Mouse (Mus musculus) hindbrain, postnatal 0 days (tissue): ENCODE measurements at regions not wholly inside any gene's neighbourhood (a gene's known extent, or its start where the extent isn't known, plus 50 kb on each side); places are given as distances from the start of the nearest gene placed in this dataset.

Source experiments
- ATAC-seq: fragments of 200-750 bp; cut with Nextera tagmentation; 2 replicates; pipeline ENCODE4 v1.8.0; 2017; ENCODE audit warnings: mild to moderate bottlenecking, moderate TSS enrichment, moderate library complexity
- DNase-seq: peaks from one replicate; pipeline ENCODE4 v3.0.0-alpha.2; 2015; ENCODE audit warnings: low spot score
- H3K27ac ChIP-seq: fragments of 300-500 bp; sonication (generic); 2 replicates; pipeline ENCODE4 v1.5.1; 2014; ENCODE audit warnings: mild to moderate bottlenecking
- H3K27me3 ChIP-seq: fragments of 300-500 bp; sonication (generic); 2 replicates; pipeline ENCODE4 v1.6.1; 2014; ENCODE audit warnings: low read length, mixed read lengths; ENCODE audit not compliant: insufficient read depth
- H3K36me3 ChIP-seq: fragments of 300-500 bp; sonication (generic); 2 replicates; pipeline ENCODE4 v1.6.1; 2014; ENCODE audit warnings: low read length, mixed read lengths; ENCODE audit not compliant: insufficient read depth
- H3K4me1 ChIP-seq: fragments of 300-500 bp; sonication (generic); 2 replicates; pipeline ENCODE4 v1.6.1; 2014; ENCODE audit warnings: antibody characterized with exemption, low read length, mixed read lengths; ENCODE audit not compliant: insufficient read depth
- H3K4me2 ChIP-seq: fragments of 300-500 bp; sonication (generic); 2 replicates; pipeline ENCODE4 v1.6.1; 2014; ENCODE audit warnings: low read depth, mild to moderate bottlenecking, low read length, moderate library complexity, mixed read lengths
- H3K4me3 ChIP-seq: fragments of 300-500 bp; sonication (generic); 2 replicates; pipeline ENCODE4 v1.5.1; 2014; ENCODE audit warnings: low read length
- H3K9ac ChIP-seq: fragments of 300-500 bp; sonication (generic); replicated peaks from 2 replicates; pipeline ENCODE4 v1.6.1; 2014; ENCODE audit warnings: mild to moderate bottlenecking, low read length, moderate library complexity, mixed read lengths
- H3K9me3 ChIP-seq: fragments of 300-500 bp; sonication (generic); 2 replicates; pipeline ENCODE4 v1.6.1; 2016; ENCODE audit warnings: low read length, mixed read lengths
- CTCF ChIP-seq: IDR thresholded peaks from 2 replicates; pipeline ENCODE4 v1.5.1; 2016; ENCODE audit warnings: antibody characterized with exemption, control low read depth, low read depth
- WGBS: fragments of 180-500 bp; shearing (Covaris S2); extraction: QIAGEN DNeasy Blood & Tissue Kit; methylation state at CpG from one replicate; pipeline ENCODE4 v1.1.7; 2014; 5-methylcytosine and 5-hydroxymethylcytosine counted together

DNA sequence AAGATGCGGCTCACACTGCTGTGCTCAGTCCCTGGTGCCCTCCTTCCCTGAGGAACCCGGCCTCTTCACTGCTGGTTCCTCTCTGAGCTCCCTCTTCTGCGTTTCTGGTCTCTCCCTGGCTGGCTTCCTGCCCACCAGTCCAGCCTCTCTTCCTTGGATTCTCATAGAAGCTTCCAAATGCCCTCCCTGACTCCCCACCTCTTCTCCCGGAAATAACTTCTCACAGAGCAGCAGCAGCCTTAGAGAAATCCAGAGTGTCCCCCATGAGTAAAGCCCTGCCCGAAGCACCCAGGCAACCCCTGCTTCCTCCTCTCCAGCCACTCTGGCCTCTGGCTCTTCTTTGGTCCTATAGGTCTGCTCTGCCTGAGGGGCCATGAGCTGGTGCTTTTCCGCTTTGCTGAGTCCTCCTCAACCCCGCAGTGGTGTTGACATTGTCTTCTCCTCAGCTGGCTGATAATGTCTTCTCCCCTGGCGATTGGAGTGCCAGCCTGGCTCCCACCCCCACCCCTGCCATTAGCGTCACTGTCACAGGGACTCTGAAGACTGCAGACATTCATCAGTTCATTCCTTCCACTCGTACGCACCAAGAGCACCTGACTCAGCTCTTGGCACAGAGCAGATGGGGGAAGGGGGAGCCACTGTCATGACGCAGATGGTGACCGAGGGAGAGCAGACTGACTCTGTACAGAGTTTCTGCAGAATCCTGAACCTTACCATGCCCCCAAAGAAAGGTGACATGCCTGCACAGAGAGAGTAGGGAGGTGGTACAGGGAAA lies 247.1 kb downstream of the Matn1 start:
- peak; percentile 51 for DNase-seq
- 40% methylated on average over 13 of the region's 13 CpGs for WGBS

DNA sequence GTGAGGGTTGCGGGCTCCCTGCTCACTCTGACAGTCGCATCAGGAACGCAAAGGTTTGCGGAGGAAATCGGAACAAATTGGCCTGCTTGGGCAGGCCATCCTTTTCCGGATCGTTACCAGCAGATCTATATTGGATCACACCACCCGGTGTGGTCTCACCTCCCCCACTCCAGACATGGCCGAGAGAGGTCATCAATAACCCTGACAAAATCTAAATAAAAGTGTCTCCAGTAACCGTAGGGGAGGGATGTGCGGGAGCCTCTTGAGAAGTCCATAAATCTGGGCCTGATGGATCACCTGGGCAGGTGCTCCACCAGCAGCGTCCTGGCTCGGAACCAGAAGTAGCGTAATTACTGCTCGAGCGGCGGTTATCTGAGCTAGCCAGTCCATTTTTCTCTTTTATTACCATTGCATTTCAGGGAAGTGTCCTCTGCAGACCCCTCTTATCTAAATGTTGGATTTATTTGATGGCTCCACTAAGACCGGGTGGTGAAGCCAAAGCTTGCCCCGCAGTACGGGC lies 249.8 kb downstream of the Matn1 start:
- H3K4me3 ChIP-seq, result no peak overlapping the region
- ATAC-seq, result no peak
- H3K9ac ChIP-seq, result no peak overlapping the region
- WGBS, result 73% methylated on average over 20 of the region's 20 CpGs
- 0 out of 2 replicates have a peak, but pooled peaks cover 7% of the 10 kb centered on the region for H3K4me1 ChIP-seq
- no peak overlapping the region for H3K4me2 ChIP-seq
- no peaks in the 10 kb centered on the region for H3K9me3 ChIP-seq
- DNase-seq, result no peak
- no peaks in the 10 kb centered on the region for H3K36me3 ChIP-seq
- H3K27ac ChIP-seq, result no peak overlapping the region
- no peak for TF ChIP-seq CTCF
- H3K27me3 ChIP-seq, result 0 out of 2 replicates have a peak, but pooled peaks cover 3% of the 10 kb centered on the region

More for the DNA sequence above, 247.1 kb downstream of the Matn1 start:
- TF ChIP-seq CTCF, result no peak
- 0 out of 2 replicates have a peak, but pooled peaks cover 3% of the 10 kb centered on the region for H3K27me3 ChIP-seq
- ATAC-seq, result peak; percentile 53; the same call in 1 of the 2 replicates
- no peak overlapping the region for H3K27ac ChIP-seq
- 0 out of 2 replicates have a peak, but pooled peaks cover 7% of the 10 kb centered on the region for H3K4me1 ChIP-seq
- no peaks in the 10 kb centered on the region for H3K9me3 ChIP-seq
- no peak overlapping the region for H3K4me3 ChIP-seq
- no peak overlapping the region for H3K4me2 ChIP-seq
- H3K9ac ChIP-seq, result no peak overlapping the region
- H3K36me3 ChIP-seq, result no peaks in the 10 kb centered on the region

DNA sequence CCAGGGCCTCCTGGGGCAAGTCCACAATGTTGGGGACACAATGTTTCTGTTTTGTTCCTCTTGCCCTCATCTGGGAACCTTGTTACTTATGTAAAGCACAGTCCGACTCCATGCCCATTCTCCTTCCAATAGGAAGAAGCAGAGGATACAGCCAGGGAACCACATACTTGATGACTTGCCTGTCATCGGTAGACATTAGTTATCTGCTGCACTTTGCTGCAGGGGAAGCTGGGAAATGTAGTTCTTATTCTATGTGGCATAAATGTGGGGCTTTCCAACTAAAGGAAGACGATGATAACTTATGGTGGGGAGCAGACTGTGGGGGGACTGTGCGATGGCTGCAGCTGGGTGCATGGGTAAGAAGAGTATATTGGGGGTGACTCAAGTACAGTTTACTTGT lies 252.0 kb downstream of the Matn1 start:
- Histone ChIP-seq H3K27ac (no peak overlapping the region), H3K4me2 (no peak overlapping the region), H3K36me3 (no peaks in the 10 kb centered on the region), H3K9ac (no peak overlapping the region), H3K4me3 (no peak overlapping the region), H3K9me3 (no peaks in the 10 kb centered on the region), H3K4me1 (0 out of 2 replicates have a peak, but pooled peaks cover 5% of the 10 kb centered on the region), H3K27me3 (0 out of 2 replicates have a peak, but pooled peaks cover 3% of the 10 kb centered on the region)
- TF ChIP-seq CTCF, result no peak
- no peak for ATAC-seq
- peak; percentile 47 for DNase-seq
- 85% methylated on average over 4 of the region's 4 CpGs for WGBS

DNA sequence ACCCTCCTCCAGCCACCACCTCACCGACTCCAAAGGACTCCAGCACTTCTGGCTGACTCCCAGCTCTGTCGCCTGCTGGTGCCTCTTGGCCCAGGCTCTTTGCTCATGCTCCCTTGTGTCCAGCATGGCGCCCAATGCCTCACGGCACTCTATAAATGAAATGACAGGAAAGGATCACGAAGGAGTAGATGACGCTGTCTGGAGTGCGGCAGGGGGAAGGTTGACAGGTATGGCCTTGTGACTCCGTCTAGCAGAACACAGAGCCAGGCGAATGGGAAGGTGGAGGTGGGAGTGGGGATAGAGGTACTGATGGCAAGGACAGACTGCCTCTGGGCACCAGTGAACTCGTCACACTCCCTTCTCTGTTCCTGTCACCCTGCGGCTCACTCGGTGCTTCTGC lies 259.5 kb downstream of the Matn1 start:
- ATAC-seq (no peak), DNase-seq (no peak)
- no peaks in the 10 kb centered on the region for H3K36me3 ChIP-seq
- TF ChIP-seq CTCF, result no peak
- no peak overlapping the region for H3K9ac ChIP-seq
- no peak overlapping the region for H3K4me2 ChIP-seq
- H3K9me3 ChIP-seq, result no peaks in the 10 kb centered on the region
- peaks cover 6% of the 10 kb centered on the region; the same call in 1 of the 2 replicates for H3K4me1 ChIP-seq
- H3K27me3 ChIP-seq, result no peaks in the 10 kb centered on the region
- WGBS, result 86% methylated on average over 12 of the region's 12 CpGs
- no peak overlapping the region for H3K4me3 ChIP-seq
- H3K27ac ChIP-seq, result no peak overlapping the region

DNA sequence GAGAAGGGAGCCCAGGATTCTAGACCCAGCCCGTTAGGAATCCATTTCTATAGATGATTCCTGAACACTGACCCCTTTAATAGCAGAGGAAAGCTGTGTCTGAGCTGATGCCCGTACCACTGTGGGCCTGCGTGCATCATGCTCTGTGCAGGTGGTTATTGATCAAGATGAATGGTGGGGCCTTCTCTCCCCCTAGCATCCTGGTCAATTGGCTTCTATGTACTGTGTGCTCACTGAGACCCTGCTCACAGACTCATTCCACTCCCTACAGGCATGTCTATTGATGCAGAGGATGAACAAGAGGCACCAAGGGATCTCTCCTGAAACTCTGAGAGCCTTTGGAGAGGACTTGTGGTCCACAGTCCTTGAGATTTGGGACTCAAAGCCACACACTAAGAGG lies 260.5 kb downstream of the Matn1 start:
- H3K4me1 ChIP-seq, result peaks cover 6% of the 10 kb centered on the region; the same call in 1 of the 2 replicates
- WGBS, result 83% methylated on average over 3 of the region's 3 CpGs
- no peak overlapping the region for H3K4me2 ChIP-seq
- H3K36me3 ChIP-seq, result no peaks in the 10 kb centered on the region
- H3K4me3 ChIP-seq, result no peak overlapping the region
- ATAC-seq, result no peak
- H3K27me3 ChIP-seq, result no peaks in the 10 kb centered on the region
- H3K9me3 ChIP-seq, result no peaks in the 10 kb centered on the region
- H3K27ac ChIP-seq, result no peak overlapping the region
- TF ChIP-seq CTCF, result no peak
- DNase-seq, result no peak
- no peak overlapping the region for H3K9ac ChIP-seq

- Histone ChIP-seq H3K27me3 (no peaks in the 10 kb centered on the region), H3K9me3 (no peaks in the 10 kb centered on the region), H3K4me1 (peaks cover 6% of the 10 kb centered on the region; the same call in 1 of the 2 replicates), H3K4me3 (no peak overlapping the region), H3K9ac (no peak overlapping the region), H3K27ac (no peak overlapping the region), H3K36me3 (no peaks in the 10 kb centered on the region), H3K4me2 (no peak overlapping the region)
- DNase-seq (no peak), ATAC-seq (no peak)
- WGBS, result 79% methylated on average over 2 of the region's 2 CpGs
- TF ChIP-seq CTCF, result no peak
Measured at GRCm38 (mm10) chr4:131205127-131205526, 260.9 kb downstream of the Matn1 start.

- H3K4me2 ChIP-seq, result no peak overlapping the region
- H3K27ac ChIP-seq, result no peak overlapping the region
- no peaks in the 10 kb centered on the region for H3K36me3 ChIP-seq
- ATAC-seq (peak; percentile 42), DNase-seq (peak; percentile 52)
- no peak for TF ChIP-seq CTCF
- H3K4me1 ChIP-seq, result peaks cover 6% of the 10 kb centered on the region; the same call in 1 of the 2 replicates
- no peaks in the 10 kb centered on the region for H3K9me3 ChIP-seq
- no peaks in the 10 kb centered on the region for H3K27me3 ChIP-seq
- no peak overlapping the region for H3K9ac ChIP-seq
- WGBS, result 40% methylated on average over 4 of the region's 4 CpGs
- no peak overlapping the region for H3K4me3 ChIP-seq
Measured at GRCm38 (mm10) chr4:131205685-131206084, 261.5 kb downstream of the Matn1 start.
